Mouse (Mus musculus) embryonic facial prominence, embryonic 14.5 days (tissue): Measurements from ENCODE around the gene Acy3. TPM values are rescaled to one million over a fixed set of nuclear protein-coding genes. Genes with fewer than 3 reads are reported as not detected.
A peak's percentile ranks its signal among the peaks of the same experiment; 100 is the strongest.

Experiments used
- ATAC-seq: fragments of 200-750 bp; cut with Nextera tagmentation; 2 replicates; pipeline ENCODE4 v1.8.0; 2017; ENCODE audit warnings: low read depth, moderate number of reproducible peaks, moderate TSS enrichment
- DNase-seq: peaks from one replicate; pipeline ENCODE4 v3.0.0-alpha.2; 2015; ENCODE audit warnings: low spot score
- H3K27ac ChIP-seq: fragments of 300-500 bp; sonication (generic); replicated peaks from 2 replicates; pipeline ENCODE4 v1.5.1; 2014; ENCODE audit warnings: low read depth, mild to moderate bottlenecking, low read length, moderate library complexity
- H3K27me3 ChIP-seq: fragments of 300-500 bp; sonication (generic); replicated peaks from 2 replicates; pipeline ENCODE4 v1.6.1; 2014; ENCODE audit warnings: low read length; ENCODE audit not compliant: control insufficient read depth, insufficient read depth
- H3K36me3 ChIP-seq: fragments of 300-500 bp; sonication (generic); 2 replicates; pipeline ENCODE4 v1.6.1; 2014; ENCODE audit warnings: low read length, mixed read lengths; ENCODE audit not compliant: control insufficient read depth, insufficient read depth
- H3K4me1 ChIP-seq: fragments of 300-500 bp; sonication (generic); 2 replicates; pipeline ENCODE4 v1.6.1; 2014; ENCODE audit warnings: antibody characterized with exemption, low read length; ENCODE audit not compliant: control insufficient read depth, insufficient read depth
- H3K4me2 ChIP-seq: fragments of 300-500 bp; sonication (generic); 2 replicates; pipeline ENCODE4 v1.6.1; 2014; ENCODE audit warnings: low read depth, mild to moderate bottlenecking, low read length, moderate library complexity, mixed read lengths
- H3K4me3 ChIP-seq: fragments of 300-500 bp; sonication (generic); 2 replicates; pipeline ENCODE4 v1.5.1; 2014; ENCODE audit warnings: low read depth, mild to moderate bottlenecking, low read length
- H3K9ac ChIP-seq: fragments of 300-500 bp; sonication (generic); 2 replicates; pipeline ENCODE4 v1.6.1; 2014; ENCODE audit warnings: low read depth, mild to moderate bottlenecking, low read length, moderate library complexity, mixed read lengths
- H3K9me3 ChIP-seq: fragments of 300-500 bp; sonication (generic); 2 replicates; pipeline ENCODE4 v1.6.1; 2016; ENCODE audit warnings: low read length; ENCODE audit not compliant: control insufficient read depth
- WGBS: fragments of 180-500 bp; shearing (Covaris S2); extraction: QIAGEN DNeasy Blood & Tissue Kit; methylation state at CpG from one replicate; pipeline ENCODE4 v1.1.7; 2014; 5-methylcytosine and 5-hydroxymethylcytosine counted together
- polyA plus RNA-seq: library from polyadenylated mRNA; unstranded; fragments of >200 nt; fragmentation: Nextera tagmentation; extraction: Ambion mirVana; gene quantifications from 2 replicates; pipeline ENCODE4 v1.2.1, GENCODE M21; 2014

Acy3 gene
- polyA plus RNA-seq, 1 experiment from 2014 or later: 8.5 TPM

DNA sequence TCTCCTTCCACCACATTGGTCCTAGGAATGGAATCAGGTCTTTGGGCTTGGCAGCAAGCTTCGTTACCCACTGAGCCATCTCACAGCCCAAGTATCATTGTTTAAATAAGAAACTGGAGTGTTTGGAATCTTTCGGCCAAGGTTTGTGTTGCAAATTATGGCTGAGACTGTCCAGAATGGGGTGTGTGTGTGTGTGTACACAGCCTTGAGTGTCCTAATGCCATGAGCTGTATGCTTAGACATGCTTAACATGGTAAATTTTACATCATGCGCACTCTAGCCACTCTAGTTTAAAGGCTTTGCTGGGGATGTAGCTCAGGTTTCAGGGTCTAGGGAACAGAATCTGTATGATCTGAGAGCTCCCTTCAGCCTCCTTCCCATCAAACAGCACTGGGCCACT, 9.1 kb downstream of the Acy3 start:
- Histone ChIP-seq H3K4me1 (no peaks in the 10 kb centered on the region), H3K27ac (no peak overlapping the region), H3K36me3 (no peaks in the 10 kb centered on the region), H3K27me3 (no peaks in the 10 kb centered on the region), H3K4me3 (no peak overlapping the region), H3K4me2 (no peak overlapping the region), H3K9ac (no peak overlapping the region), H3K9me3 (no peaks in the 10 kb centered on the region)
- WGBS: 80% methylated on average over 3 of the region's 3 CpGs
- DNase-seq: no peak
- no peak for ATAC-seq

GRCm38 (mm10) chr19:3996106-3996505, 9.7 kb downstream of the Acy3 start:
- peaks cover 4% of the 10 kb centered on the region; the same call in 1 of the 2 replicates for H3K4me1 ChIP-seq
- WGBS: 46% methylated on average over 7 of the region's 7 CpGs
- H3K27me3 ChIP-seq: no peaks in the 10 kb centered on the region
- DNase-seq (no peak), ATAC-seq (no peak)
- no peak overlapping the region for H3K9ac ChIP-seq
- H3K4me2 ChIP-seq: no peak overlapping the region
- H3K4me3 ChIP-seq: no peak overlapping the region
- H3K36me3 ChIP-seq: no peaks in the 10 kb centered on the region
- H3K9me3 ChIP-seq: no peaks in the 10 kb centered on the region
- H3K27ac ChIP-seq: no peak overlapping the region

- no peaks in the 10 kb centered on the region for H3K27me3 ChIP-seq
- H3K36me3 ChIP-seq: no peaks in the 10 kb centered on the region
- no peak overlapping the region for H3K9ac ChIP-seq
- no peak overlapping the region for H3K4me2 ChIP-seq
- ATAC-seq (no peak), DNase-seq (no peak)
- 76% methylated on average over 7 of the region's 8 CpGs for WGBS
- no peak overlapping the region for H3K27ac ChIP-seq
- H3K4me1 ChIP-seq: peaks cover 7% of the 10 kb centered on the region; the same call in 1 of the 2 replicates
- H3K4me3 ChIP-seq: no peak overlapping the region
- H3K9me3 ChIP-seq: no peaks in the 10 kb centered on the region
Measured at GRCm38 (mm10) chr19:3996747-3997146, 10.4 kb downstream of the Acy3 start.

GRCm38 (mm10) chr19:3997231-3997630, 10.9 kb downstream of the Acy3 start:
- H3K27ac ChIP-seq: no peak overlapping the region
- H3K4me2 ChIP-seq: no peak overlapping the region
- DNase-seq (no peak), ATAC-seq (no peak)
- no peaks in the 10 kb centered on the region for H3K9me3 ChIP-seq
- H3K36me3 ChIP-seq: no peaks in the 10 kb centered on the region
- no peak overlapping the region for H3K9ac ChIP-seq
- H3K4me3 ChIP-seq: no peak overlapping the region
- no peaks in the 10 kb centered on the region for H3K27me3 ChIP-seq
- peaks cover 7% of the 10 kb centered on the region; the same call in 1 of the 2 replicates for H3K4me1 ChIP-seq
- WGBS: 67% methylated on average over 8 of the region's 8 CpGs

- Histone ChIP-seq H3K27me3 (no peaks in the 10 kb centered on the region), H3K4me2 (no peak overlapping the region), H3K4me1 (peaks cover 7% of the 10 kb centered on the region; the same call in 1 of the 2 replicates), H3K9me3 (no peaks in the 10 kb centered on the region), H3K36me3 (no peaks in the 10 kb centered on the region), H3K27ac (no peak overlapping the region), H3K4me3 (no peak overlapping the region), H3K9ac (no peak overlapping the region)
- DNase-seq (no peak), ATAC-seq (no peak)
- WGBS: 68% methylated on average over 8 of the region's 8 CpGs
Measured at GRCm38 (mm10) chr19:3998335-3998734, 12.0 kb downstream of the Acy3 start.

DNA sequence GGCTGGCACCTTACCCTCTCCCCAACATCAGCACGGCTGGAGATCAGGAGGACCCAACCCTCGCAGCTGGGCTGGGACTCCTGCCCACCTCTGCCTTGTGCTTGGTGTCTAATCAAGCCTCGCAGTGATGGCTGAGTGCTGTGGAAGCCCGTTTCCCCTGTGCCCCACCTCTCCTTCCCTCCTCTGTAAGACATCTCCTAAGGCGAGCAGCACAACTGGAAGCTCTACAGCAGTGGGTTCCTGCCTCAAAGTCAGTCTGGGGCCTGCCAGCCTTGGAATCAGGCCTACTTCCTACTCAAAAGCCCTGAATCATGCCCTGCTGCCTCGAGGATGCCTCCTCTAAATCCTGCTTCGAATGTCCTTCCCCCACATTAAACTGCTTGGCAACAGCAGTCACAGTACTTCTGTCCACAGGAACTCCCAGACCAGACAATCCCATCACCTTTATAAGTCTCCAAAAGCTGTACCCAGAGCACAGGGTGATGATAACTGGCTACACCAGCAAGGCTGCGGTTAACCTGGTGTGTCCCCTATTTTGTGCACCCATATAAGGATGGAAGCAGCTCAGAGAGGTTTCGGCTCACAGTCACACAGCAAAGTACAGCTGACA, 12.9 kb downstream of the Acy3 start:
- Histone ChIP-seq H3K9ac (no peak overlapping the region), H3K27me3 (no peaks in the 10 kb centered on the region), H3K4me2 (peak overlapping the region; percentile 85), H3K4me1 (peaks cover 7% of the 10 kb centered on the region; the same call in 1 of the 2 replicates), H3K27ac (no peak overlapping the region), H3K4me3 (peak overlapping the region; percentile 71), H3K36me3 (no peaks in the 10 kb centered on the region), H3K9me3 (no peaks in the 10 kb centered on the region)
- 86% methylated on average over 9 of the region's 9 CpGs for WGBS
- ATAC-seq (no peak), DNase-seq (no peak)

DNA sequence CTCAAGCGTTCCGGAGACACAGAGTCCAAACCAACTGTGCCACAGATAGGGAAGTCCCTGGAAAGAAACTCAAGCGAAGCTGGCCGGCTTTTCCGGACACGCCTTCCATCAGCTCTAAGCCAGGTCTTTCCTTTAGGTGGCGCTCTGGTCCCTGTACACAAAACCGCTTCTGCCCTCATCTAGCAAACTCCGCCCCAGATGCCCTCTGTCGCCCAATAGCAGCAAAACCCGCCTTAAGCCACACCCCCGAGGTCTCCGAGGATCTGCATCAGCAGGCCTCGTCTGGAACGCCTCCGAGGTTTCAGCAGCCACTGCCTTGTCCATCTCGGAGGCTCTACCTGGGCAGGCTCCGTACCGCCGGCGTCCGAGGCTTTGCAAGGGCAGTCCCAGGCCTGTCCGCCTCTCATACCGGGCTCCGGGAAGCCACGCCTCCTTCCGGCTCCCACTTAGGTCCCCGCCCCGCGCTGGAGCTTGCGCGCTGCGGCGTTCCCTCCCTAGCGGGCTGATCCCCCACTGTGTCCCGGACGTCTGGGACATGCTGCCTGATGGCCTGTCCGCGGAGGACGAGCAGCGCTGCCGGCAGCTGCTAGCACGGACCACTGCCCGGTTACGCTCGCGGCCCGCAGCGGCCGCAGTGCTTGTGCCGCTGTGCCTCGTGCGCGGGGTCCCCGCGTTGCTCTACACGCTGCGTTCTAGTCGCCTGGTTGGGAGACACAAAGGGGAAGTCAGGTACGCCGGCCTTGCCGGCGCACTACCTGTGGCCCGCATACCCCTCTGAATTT, 13.9 kb downstream of the Acy3 start, which contains the start of the genes Nudt8 and Gm49405:
TSS of gene Nudt8 (plus strand) at position 462 of the 782 bp plus-strand sequence.
TSS of gene Gm49405 (plus strand) at position 508 of the 782 bp plus-strand sequence.
- peak; percentile 99 for DNase-seq
- peak; percentile 93 for ATAC-seq
- Histone ChIP-seq H3K27me3 (no peaks in the 10 kb centered on the region), H3K9me3 (no peaks in the 10 kb centered on the region), H3K36me3 (no peaks in the 10 kb centered on the region), H3K27ac (peak within 1 kb of the TSS; percentile 94), H3K4me2 (peak within 1 kb of the TSS; percentile 85), H3K4me1 (peaks cover 7% of the 10 kb centered on the region; the same call in 1 of the 2 replicates), H3K9ac (peak within 1 kb of the TSS; percentile 89), H3K4me3 (peak within 1 kb of the TSS; percentile 71)
- WGBS: under 1% methylated on average over 40 of the region's 64 CpGs

GRCm38 (mm10) chr19:4000949-4001525, 14.7 kb downstream of the Acy3 start:
- Histone ChIP-seq H3K4me3 (peak overlapping the region; percentile 71), H3K4me2 (peak overlapping the region; percentile 85), H3K9me3 (no peaks in the 10 kb centered on the region), H3K27me3 (no peaks in the 10 kb centered on the region), H3K27ac (peak overlapping the region; percentile 94), H3K4me1 (peaks cover 7% of the 10 kb centered on the region; the same call in 1 of the 2 replicates), H3K9ac (peak overlapping the region; percentile 89), H3K36me3 (peaks cover 4% of the 10 kb centered on the region; the same call in 1 of the 2 replicates)
- ATAC-seq: no peak
- DNase-seq: no peak
- 14% methylated on average over 16 of the region's 17 CpGs for WGBS
